Mouse (Mus musculus) lung, postnatal 0 days (tissue): ENCODE measurements around the gene Noxo1. TPM values are rescaled to one million over a fixed set of nuclear protein-coding genes. Genes with fewer than 3 reads are reported as not detected.
A peak's percentile ranks its signal among the peaks of the same experiment; 100 is the strongest.

Experiments used
- ATAC-seq: fragments of 200-750 bp; cut with Nextera tagmentation; 2 replicates; pipeline ENCODE4 v1.8.0; 2017; ENCODE audit warnings: moderate library complexity
- DNase-seq: peaks from one replicate; pipeline ENCODE4 v3.0.0-alpha.2; 2016; ENCODE audit warnings: low spot score
- H3K27ac ChIP-seq: fragments of 300-500 bp; sonication (generic); 2 replicates; pipeline ENCODE4 v1.5.1; 2014; ENCODE audit warnings: antibody characterized with exemption, mild to moderate bottlenecking, low read length, mixed read lengths
- H3K27me3 ChIP-seq: fragments of 300-500 bp; sonication (generic); replicated peaks from 2 replicates; pipeline ENCODE4 v1.6.1; 2014; ENCODE audit warnings: low read length, mixed read lengths; ENCODE audit not compliant: insufficient read depth
- H3K36me3 ChIP-seq: fragments of 300-500 bp; sonication (generic); 2 replicates; pipeline ENCODE4 v1.6.1; 2014; ENCODE audit warnings: low read length, mixed read lengths; ENCODE audit not compliant: insufficient read depth
- H3K4me1 ChIP-seq: fragments of 300-500 bp; sonication (generic); 2 replicates; pipeline ENCODE4 v1.6.1; 2014; ENCODE audit warnings: antibody characterized with exemption, low read depth, low read length, mixed read lengths; ENCODE audit not compliant: insufficient read depth
- H3K4me2 ChIP-seq: fragments of 300-500 bp; sonication (generic); replicated peaks from 2 replicates; pipeline ENCODE4 v1.6.1; 2014; ENCODE audit warnings: low read depth, mild to moderate bottlenecking, low read length, moderate library complexity, mixed read lengths
- H3K4me3 ChIP-seq: fragments of 300-500 bp; sonication (generic); 2 replicates; pipeline ENCODE4 v1.5.1; 2014; ENCODE audit warnings: low read depth, low read length
- H3K9ac ChIP-seq: fragments of 300-500 bp; sonication (generic); replicated peaks from 2 replicates; pipeline ENCODE4 v1.6.1; 2014; ENCODE audit warnings: low read depth, mild to moderate bottlenecking
- H3K9me3 ChIP-seq: fragments of 300-500 bp; sonication (generic); 2 replicates; pipeline ENCODE4 v1.6.1; 2016; ENCODE audit warnings: low read length, mixed read lengths
- CTCF ChIP-seq: IDR thresholded peaks from 2 replicates; pipeline ENCODE4 v1.5.1; 2016; ENCODE audit warnings: antibody characterized with exemption, mild to moderate bottlenecking
- EP300 ChIP-seq: IDR thresholded peaks from 2 replicates; pipeline ENCODE4 v1.6.1; 2016; ENCODE audit warnings: antibody characterized with exemption, mild to moderate bottlenecking, control low read depth
- WGBS: fragments of 180-500 bp; shearing (Covaris S2); extraction: QIAGEN DNeasy Blood & Tissue Kit; methylation state at CpG from one replicate; pipeline ENCODE4 v1.1.7; 2014; 5-methylcytosine and 5-hydroxymethylcytosine counted together
- polyA plus RNA-seq: library from polyadenylated mRNA; unstranded; fragments of >200 nt; fragmentation: Nextera tagmentation; extraction: Ambion mirVana; gene quantifications from 2 replicates; pipeline ENCODE4 v1.2.1, GENCODE M21; 2015

Noxo1 gene
- polyA plus RNA-seq, 1 experiment from 2014 or later, result 5.3 TPM

DNA sequence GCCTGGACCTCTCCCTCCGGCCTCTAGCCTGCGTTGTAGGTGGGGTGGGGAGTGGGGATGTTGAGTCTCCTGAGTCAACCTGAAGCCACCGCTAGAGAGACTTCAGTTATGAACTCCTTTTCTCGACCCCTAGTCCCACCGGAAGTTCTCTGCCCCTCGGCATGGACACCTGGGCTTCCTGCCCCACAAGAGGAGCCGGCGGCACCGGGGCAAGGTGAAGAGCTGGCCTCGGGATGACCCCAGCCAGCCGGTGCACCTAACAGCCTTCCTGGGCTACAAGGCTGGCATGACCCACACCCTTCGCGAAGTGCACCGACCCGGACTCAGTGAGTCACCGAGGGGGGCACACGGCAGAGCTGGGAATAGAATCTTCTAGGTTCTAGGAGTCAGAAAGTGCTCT, 32.1 kb downstream of the Noxo1 start:
- Histone ChIP-seq H3K36me3 (no peaks in the 10 kb centered on the region), H3K4me2 (no peak overlapping the region), H3K27me3 (no peaks in the 10 kb centered on the region), H3K4me1 (peaks cover 5% of the 10 kb centered on the region; the same call in 1 of the 2 replicates), H3K9ac (no peak overlapping the region), H3K27ac (no peak overlapping the region), H3K9me3 (no peaks in the 10 kb centered on the region), H3K4me3 (no peak overlapping the region)
- no peak for DNase-seq
- no peak for ATAC-seq
- TF ChIP-seq CTCF (no peak), EP300 (no peak)
- 60% methylated on average over 17 of the region's 17 CpGs for WGBS

DNA sequence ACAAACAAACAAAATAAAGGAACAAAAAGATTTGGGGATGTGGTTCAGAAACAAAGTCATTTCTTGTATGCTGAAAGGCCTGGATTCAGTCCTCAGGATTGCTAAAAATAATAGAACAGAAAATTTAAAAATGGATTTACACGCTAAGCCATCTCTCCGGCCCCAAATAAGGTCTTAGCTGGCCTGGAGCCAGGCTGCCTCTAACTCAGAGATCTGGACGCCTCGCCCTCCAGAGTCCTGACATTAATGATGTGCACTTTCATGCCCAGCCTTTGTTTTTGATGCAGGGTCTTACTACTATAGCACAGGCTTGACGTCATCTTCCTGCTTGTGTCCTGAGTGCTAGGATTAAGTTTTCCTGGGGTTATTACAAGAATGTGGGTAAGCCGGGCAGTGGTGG, 33.0 kb downstream of the Noxo1 start:
- H3K9ac ChIP-seq, result no peak overlapping the region
- TF ChIP-seq CTCF, result no peak
- no peak for TF ChIP-seq EP300
- DNase-seq (no peak), ATAC-seq (no peak)
- H3K9me3 ChIP-seq, result no peaks in the 10 kb centered on the region
- WGBS, result 60% methylated on average over 6 of the region's 6 CpGs
- H3K36me3 ChIP-seq, result no peaks in the 10 kb centered on the region
- H3K4me2 ChIP-seq, result no peak overlapping the region
- no peak overlapping the region for H3K4me3 ChIP-seq
- no peak overlapping the region for H3K27ac ChIP-seq
- H3K4me1 ChIP-seq, result no peaks in the 10 kb centered on the region
- H3K27me3 ChIP-seq, result no peaks in the 10 kb centered on the region

DNA sequence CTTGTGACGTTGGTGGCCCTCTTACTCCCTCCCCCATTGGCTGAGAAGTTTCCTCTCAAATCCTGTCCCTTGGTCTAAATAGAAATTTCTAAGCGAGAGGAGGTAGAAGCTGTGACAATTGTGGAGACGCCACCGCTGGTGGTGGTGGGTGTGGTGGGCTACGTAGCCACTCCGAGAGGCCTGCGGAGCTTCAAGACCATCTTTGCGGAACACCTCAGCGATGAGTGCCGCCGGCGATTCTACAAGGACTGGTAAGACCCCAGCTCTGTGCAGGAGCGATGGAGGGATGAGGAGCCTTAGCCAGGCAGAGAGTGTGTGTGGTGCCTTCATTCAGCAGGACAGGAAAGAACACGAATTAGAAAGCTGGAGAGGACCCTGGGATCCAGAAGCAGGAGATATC, 34.8 kb downstream of the Noxo1 start:
- WGBS, result 80% methylated on average over 14 of the region's 14 CpGs
- Histone ChIP-seq H3K9me3 (no peaks in the 10 kb centered on the region), H3K4me1 (no peaks in the 10 kb centered on the region; the same call in 1 of the 2 replicates), H3K27ac (no peak overlapping the region), H3K4me2 (no peak overlapping the region), H3K36me3 (no peaks in the 10 kb centered on the region), H3K4me3 (no peak overlapping the region), H3K9ac (no peak overlapping the region), H3K27me3 (no peaks in the 10 kb centered on the region)
- ATAC-seq (no peak), DNase-seq (no peak)
- no peak for TF ChIP-seq CTCF
- TF ChIP-seq EP300, result no peak

DNA sequence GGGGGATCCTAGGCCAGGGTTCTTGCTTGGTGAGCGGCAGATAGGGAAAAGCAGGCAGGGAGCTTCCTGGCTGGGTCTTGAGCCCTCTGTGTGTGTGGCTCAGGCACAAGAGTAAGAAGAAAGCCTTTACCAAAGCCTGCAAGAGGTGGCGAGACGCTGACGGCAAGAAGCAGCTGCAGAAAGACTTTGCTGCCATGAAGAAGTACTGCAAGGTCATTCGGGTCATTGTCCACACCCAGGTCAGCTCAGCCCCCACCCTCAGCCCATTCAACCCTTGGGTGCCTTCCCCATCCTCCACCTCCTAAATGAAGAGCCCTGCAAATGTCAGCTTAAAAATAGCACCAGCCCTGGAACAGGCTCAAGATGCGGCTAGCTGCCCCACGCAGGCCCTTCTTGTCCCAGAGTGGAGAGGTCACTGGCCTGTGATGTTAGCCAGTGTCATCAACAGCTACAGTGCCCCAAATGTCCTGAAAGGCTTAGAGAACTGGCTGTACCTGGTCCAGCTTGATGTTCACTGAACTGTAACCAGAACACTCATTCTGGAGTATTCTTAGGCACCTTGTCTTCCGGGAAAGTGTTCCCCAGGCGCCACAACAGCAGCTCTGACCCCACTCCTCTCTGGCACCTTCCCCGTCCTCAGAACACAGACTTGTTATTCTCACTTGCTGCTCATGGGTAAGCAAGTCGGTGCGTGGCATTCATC, 36.4 kb downstream of the Noxo1 start:
- Histone ChIP-seq H3K4me2 (no peak overlapping the region), H3K9ac (no peak overlapping the region), H3K27me3 (no peaks in the 10 kb centered on the region), H3K4me1 (peaks cover 7% of the 10 kb centered on the region; the same call in 1 of the 2 replicates), H3K4me3 (no peak overlapping the region), H3K27ac (no peak overlapping the region), H3K36me3 (no peaks in the 10 kb centered on the region), H3K9me3 (no peaks in the 10 kb centered on the region)
- TF ChIP-seq EP300, result no peak
- no peak for TF ChIP-seq CTCF
- no peak for ATAC-seq
- no peak for DNase-seq
- 75% methylated on average over 12 of the region's 12 CpGs for WGBS

GRCm38 (mm10) chr17:24733434-24734050, 37.5 kb downstream of the Noxo1 start:
- no peak for ATAC-seq
- Histone ChIP-seq H3K4me3 (no peak overlapping the region), H3K4me2 (no peak overlapping the region), H3K36me3 (no peaks in the 10 kb centered on the region), H3K4me1 (peaks cover 7% of the 10 kb centered on the region; the same call in 1 of the 2 replicates), H3K27me3 (no peaks in the 10 kb centered on the region), H3K9me3 (no peaks in the 10 kb centered on the region), H3K27ac (no peak overlapping the region), H3K9ac (no peak overlapping the region)
- TF ChIP-seq CTCF, result no peak
- no peak for TF ChIP-seq EP300
- WGBS, result 84% methylated on average over 21 of the region's 21 CpGs
- peak; percentile 25 for DNase-seq

DNA sequence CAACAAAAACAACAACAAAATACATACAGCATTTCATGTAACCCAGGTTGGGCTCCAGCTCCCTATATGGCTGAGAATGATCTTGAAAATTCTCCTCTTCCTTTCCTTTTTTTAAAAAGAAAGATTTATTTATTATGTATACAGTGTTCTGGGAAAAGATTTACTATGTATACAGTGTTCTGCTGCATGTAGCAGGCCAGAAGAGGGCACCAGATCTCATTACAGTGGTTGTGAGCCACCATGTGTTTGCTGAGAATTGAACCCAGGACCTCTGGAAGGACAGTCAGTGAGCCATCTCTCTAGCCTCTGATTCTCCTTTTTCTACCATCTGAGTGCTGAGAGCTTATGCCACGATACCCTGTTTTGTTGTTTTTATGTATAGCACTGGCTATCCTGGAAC, 38.5 kb downstream of the Noxo1 start:
- Histone ChIP-seq H3K4me1 (peaks cover 7% of the 10 kb centered on the region; the same call in 1 of the 2 replicates), H3K36me3 (no peaks in the 10 kb centered on the region), H3K4me3 (no peak overlapping the region), H3K9me3 (no peaks in the 10 kb centered on the region), H3K9ac (no peak overlapping the region), H3K27me3 (no peaks in the 10 kb centered on the region), H3K4me2 (no peak overlapping the region), H3K27ac (no peak overlapping the region)
- no peak for ATAC-seq
- WGBS, result 88% methylated on average over 1 of the region's 1 CpGs
- peak; percentile 15; the same call in 1 of the 2 replicates for TF ChIP-seq CTCF
- no peak for TF ChIP-seq EP300
- no peak for DNase-seq
